Mouse (Mus musculus): ENCODE measurements around the gene Gjb4. TPM values are rescaled to one million over a fixed set of nuclear protein-coding genes. Genes with fewer than 3 reads are reported as not detected.

Gene Gjb4
- total RNA-seq, 2 experiments from 2014 or later = not detected

DNA sequence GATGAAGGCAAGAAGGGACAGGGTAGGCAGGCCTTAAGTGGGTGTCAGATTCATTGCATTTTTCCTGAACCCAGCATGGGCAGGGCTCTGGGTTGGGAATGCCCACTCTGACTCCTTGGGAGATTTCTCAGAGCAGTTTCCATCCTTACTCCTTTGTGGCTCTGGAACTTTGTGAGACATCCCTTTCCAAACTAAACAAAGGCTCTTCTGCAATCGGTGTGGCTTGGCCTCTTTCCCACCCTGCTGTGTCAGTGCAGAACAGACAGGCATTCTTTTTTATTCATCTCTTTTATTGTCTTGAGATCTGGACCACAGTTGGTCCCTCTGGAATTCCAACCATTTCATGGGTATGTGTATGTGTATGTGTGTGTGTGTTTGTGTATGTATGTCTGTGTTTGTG lies 1.3 kb downstream of the Gjb4 start:
- no peak for DNase-seq (ENCODE audit: low spot score in 2 of 2)

DNA sequence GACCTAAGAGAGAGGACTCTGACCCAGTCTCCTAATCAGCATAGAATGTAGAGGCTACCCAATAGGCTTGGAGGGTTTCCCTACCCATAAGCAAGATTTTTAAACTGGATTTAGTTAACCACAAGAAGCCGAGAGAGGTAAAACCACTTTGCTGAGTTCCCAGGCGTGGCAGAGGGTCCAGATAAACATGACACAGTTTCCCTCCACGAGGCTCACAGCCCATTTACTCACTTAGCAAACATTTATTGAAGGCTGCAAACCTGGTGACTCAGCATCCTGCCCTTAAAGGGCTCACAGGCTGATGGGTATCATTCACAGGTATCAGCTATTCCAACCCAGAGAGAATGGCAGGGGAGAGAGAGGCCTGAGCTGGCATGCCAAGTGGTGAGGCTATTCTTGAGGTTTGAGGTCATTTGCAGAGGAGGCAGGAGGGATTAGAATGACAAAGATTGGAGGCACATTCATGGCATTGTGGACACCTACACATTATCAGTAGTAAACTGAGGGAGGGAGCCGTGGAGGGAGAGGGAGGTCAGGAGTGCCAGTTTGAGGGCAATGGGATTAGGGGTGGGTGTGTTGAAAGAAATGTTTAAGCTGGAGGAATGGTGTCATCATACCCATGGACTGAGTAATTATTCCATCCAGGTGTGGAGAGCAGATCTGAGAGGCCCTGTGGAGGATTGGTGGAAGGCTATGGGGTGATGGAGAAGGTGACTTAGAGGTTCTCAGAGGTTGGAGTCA lies 4.2 kb downstream of the Gjb4 start:
- no peak for DNase-seq (ENCODE audit: low spot score in 2 of 2)

DNA sequence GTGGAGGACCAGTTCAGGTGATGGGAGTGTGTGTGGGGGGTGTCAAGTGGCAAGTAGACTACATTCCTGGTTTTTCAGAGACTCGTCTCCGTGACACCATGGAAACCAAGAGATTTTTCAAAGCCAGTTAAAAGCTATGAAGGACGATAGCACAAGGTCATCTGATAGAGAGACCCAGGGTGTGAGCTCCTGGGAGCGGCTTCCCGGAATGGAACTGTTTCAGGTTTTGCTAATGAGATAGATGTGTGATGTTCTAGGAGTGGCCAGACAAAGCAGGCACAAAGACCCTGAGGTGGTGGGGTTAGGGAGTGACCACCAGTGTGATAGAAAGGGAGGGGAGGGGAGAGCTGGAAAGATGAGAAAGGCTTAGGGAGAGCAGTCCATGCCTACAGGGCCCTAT lies 8.9 kb downstream of the Gjb4 start:
- no peak for DNase-seq (ENCODE audit: low spot score in 2 of 2)

- DNase-seq (ENCODE audit: low spot score in 2 of 2) = no peak
Observed at GRCm38 (mm10) chr4:127341372-127341771, 12.5 kb downstream of the Gjb4 start.

GRCm38 (mm10) chr4:127337668-127338067 lies 16.2 kb downstream of the Gjb4 start:
- DNase-seq (ENCODE audit: low spot score in 2 of 2) = no peak

DNA sequence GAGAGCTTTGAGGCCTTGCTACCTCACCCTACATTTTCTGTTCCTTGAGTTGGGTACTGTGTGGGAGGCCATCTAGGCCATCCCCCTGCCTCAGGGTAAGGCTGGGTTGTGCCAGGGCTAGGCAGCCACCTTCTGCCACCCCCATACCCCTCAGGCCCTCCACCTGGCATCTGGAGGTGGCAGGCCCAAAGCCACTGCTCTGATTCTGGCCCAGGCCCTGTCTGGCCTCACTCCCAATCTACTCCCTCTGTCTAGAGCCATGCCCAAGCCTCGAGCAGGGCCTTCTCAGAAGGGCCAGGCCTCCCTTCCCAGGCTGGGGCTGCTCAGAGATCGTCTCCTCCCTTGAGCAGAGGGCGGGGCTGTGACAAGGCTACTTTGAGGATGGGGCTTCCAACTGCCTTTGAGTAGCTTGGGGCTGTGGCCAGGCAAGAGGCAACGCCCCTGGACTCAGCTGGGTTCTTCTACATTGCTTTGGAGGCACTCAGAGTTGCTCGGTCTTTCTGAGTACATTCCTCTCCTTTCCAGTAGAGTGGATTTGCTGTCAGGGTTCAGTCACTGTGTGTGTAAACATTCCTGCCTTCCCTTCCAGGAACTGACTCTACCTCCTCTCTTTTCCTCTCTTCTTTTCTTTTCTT lies 18.9 kb downstream of the Gjb4 start:
- no peak for DNase-seq (ENCODE audit: low spot score in 2 of 2)

GRCm38 (mm10) chr4:127331171-127331570 lies 22.7 kb downstream of the Gjb4 start:
- no peak for DNase-seq (ENCODE audit: low spot score in 2 of 2)

DNA sequence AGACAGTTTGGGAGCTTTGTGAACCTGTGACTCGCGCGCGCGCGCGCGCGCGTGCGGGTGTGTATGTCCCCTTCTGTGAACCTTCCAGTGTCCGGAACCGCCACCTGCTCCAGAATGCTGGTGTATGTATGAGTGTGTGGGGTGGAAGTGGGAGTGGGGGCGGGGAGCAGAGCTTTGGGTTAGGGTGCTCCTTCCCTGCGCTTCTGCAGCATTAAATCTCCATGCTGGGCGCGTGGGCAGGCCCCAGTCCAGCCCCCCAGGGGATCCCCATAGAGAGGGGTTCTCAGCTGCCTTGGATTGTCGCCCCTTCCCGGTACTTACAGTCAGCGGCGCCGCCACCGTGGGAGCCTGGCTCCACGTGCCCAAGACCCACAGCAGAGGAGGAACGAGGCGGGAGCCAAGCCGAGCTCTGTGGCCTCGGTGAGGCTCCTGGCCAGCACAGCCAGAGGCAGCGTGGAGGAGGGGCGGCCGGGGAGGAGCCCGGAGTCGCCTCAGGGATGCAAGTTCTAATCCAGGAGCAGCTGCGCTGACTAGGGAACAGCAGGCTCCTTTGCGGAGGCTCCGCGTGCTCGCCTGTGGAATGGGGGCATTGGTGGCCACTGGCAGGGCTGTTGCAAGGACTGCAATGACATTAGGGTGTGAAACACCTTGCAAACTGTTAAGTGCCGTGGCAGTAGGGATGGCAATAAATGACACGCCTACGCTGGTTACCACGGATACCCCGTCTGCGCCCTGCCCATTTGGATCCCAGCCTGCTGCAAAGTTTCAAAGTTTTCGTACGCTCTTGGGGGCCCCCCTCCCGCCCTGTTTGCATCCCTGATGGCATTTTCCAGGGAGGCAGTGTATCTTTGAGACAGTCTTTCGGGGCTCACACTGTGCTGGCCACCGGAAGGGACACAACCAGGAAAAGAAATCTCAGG lies 23.4 kb downstream of the Gjb4 start, which contains the start of gene Gjb3:
TSS of gene Gjb3 (minus strand) at position 664 of the 920 bp plus-strand sequence.
- no peak for DNase-seq (ENCODE audit: low spot score in 2 of 2)

DNA sequence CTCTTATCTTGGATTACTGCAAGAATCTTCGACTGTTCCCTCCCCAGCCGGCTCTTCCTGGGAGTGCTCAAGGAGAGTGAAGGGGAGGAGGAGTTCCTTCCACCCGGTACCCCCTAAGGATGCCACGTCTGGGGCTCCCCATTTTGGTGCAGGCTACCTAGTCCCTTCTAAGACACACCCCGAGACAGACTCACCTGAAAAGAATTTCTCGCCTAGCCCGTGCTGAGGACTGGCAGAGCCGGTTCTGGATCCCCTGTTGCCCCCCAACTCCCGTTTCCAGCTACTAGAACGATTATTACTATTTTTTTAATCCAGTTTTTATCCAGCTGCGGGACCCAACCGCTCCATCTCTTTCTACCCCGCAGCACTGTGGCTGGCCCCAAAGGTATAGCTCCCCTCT lies 24.1 kb downstream of the Gjb4 start:
- DNase-seq (ENCODE audit: low spot score in 2 of 2) = no peak

- DNase-seq (ENCODE audit: low spot score in 2 of 2) = no peak
Observed at GRCm38 (mm10) chr4:127329046-127329445, 24.8 kb downstream of the Gjb4 start.

- no peak for DNase-seq (ENCODE audit: low spot score in 2 of 2)
Observed at GRCm38 (mm10) chr4:127328378-127328777, 25.5 kb downstream of the Gjb4 start.

- DNase-seq (ENCODE audit: low spot score in 2 of 2) = no peak
Observed at GRCm38 (mm10) chr4:127327749-127328148, 26.1 kb downstream of the Gjb4 start.

DNA sequence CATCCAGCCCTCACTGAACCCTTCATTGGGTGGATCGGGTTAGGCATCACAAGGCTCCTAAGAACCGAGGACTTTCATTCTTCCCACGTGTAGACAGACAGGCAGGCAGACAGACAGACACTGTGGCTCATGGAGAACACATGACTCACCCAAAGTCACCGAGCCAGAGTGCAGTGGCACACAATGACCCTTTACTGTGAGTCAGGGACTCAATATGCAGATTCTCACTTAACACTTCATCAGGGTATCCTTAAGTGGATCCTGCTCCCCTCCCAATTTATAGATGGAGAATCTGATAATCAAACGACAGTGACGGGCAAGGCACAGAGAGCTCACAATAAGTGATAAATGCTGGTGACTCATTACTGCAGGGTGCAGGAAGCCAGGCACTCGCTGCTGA lies 26.6 kb downstream of the Gjb4 start:
- no peak for DNase-seq (ENCODE audit: low spot score in 2 of 2)

- DNase-seq (ENCODE audit: low spot score in 2 of 2) = no peak
Observed at GRCm38 (mm10) chr4:127325276-127325675, 28.6 kb downstream of the Gjb4 start.

GRCm38 (mm10) chr4:127324759-127325158 lies 29.1 kb downstream of the Gjb4 start:
- peak; percentile 41 to 57 for DNase-seq (ENCODE audit: low spot score in 2 of 2)

DNA sequence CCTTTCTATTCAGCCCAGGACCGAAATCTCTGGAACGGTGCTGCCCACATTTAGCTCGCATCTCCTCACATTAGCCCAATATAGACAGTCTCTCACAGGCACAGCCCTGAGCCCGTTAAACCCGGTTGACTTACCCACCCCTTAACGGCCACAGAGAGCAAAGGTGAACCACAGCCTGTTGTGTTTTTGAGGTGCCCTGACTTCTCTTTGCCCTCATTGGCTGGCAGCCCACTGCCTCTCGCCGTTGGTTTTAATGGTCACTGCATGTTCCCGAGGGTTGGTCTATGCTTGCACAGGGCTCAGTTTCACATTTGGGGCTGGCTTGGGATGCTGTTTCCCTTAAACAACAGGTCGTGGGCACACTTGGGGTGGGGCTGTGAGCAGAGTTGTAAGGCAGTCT lies 29.6 kb downstream of the Gjb4 start:
- DNase-seq (ENCODE audit: low spot score in 2 of 2) = no peak

GRCm38 (mm10) chr4:127323651-127324050 lies 30.2 kb downstream of the Gjb4 start:
- DNase-seq (ENCODE audit: low spot score in 2 of 2) = no peak

DNA sequence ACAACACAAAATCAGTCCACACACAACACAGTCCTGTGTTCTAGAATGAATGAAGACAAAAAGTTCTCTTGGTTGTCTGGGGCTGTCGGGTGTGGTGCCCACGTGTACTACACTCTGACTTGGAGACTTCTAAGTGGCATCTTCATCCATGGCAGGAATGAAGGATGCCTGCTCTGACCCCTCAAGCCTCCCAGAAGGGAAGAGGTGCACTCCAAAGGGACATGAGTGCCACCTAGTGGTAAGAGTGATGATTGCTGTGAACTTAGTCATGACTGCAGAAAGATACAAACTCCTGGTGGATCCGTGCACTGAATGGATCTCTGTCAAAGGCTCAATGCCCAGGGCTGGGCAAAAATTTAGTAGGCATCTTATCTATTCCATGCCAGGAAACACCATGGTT lies 34.3 kb downstream of the Gjb4 start:
- peak in 1 of 2 experiments; percentile 48 for DNase-seq (ENCODE audit: low spot score in 2 of 2)

DNA sequence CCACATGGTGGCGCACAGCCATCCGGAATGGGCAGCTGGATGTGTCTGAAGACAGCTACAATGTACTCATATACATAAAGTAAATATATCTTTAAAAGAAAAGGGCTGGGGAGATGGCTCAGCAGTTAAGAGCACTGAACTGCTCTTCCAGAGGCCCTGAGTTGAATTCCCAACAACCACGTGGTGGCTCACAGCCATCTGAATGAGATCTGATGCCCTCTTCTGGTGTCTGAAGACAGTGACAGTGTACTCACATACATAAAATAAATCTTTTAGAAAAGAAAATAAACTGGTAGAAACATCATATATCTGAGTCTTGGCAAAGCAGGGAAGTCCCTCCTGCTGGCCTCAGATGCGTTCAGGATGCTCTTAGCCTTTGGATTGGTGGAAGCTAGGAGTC lies 36.7 kb downstream of the Gjb4 start:
- no peak for DNase-seq (ENCODE audit: low spot score in 2 of 2)

- no peak for DNase-seq (ENCODE audit: low spot score in 2 of 2)
Observed at GRCm38 (mm10) chr4:127315753-127316152, 38.1 kb downstream of the Gjb4 start.

- no peak for DNase-seq (ENCODE audit: low spot score in 2 of 2)
Observed at GRCm38 (mm10) chr4:127314585-127314984, 39.3 kb downstream of the Gjb4 start.

GRCm38 (mm10) chr4:127313861-127314260 lies 40.0 kb downstream of the Gjb4 start, which contains the start of gene Gja4:
TSS of gene Gja4 (minus strand) at chr4:127314039.
- peak in 1 of 2 experiments; percentile 57 for DNase-seq (ENCODE audit: low spot score in 2 of 2)

All from adrenal gland, postnatal 4 days (tissue).